Mouse (Mus musculus) ES-Bruce4 (cell line): Measurements from ENCODE around the gene Dnaja4. TPM values are rescaled to one million over a fixed set of nuclear protein-coding genes. Genes with fewer than 3 reads are reported as not detected.

Source experiments
- H3K27ac ChIP-seq: 2 replicates; pipeline ENCODE4 v1.5.1; 2012; ENCODE audit warnings: low read length, inconsistent platforms; ENCODE audit not compliant: insufficient read depth
- H3K27me3 ChIP-seq: 2 replicates; pipeline ENCODE4 v1.6.1; 2012; ENCODE audit warnings: mild to moderate bottlenecking, low read length, inconsistent platforms; ENCODE audit not compliant: control insufficient read depth, poor library complexity, insufficient read depth, severe bottlenecking
- H3K36me3 ChIP-seq: 2 replicates; pipeline ENCODE4 v1.6.1; 2012; ENCODE audit warnings: inconsistent platforms, mild to moderate bottlenecking, low read length, moderate library complexity; ENCODE audit not compliant: control insufficient read depth, poor library complexity, insufficient read depth, severe bottlenecking
- H3K4me1 ChIP-seq: one replicate; pipeline ENCODE4 v1.8.1; 2011; ENCODE audit warnings: low read length; ENCODE audit not compliant: control insufficient read depth, insufficient read depth
- H3K4me3 ChIP-seq: 2 replicates; pipeline ENCODE4 v1.5.1; 2011; ENCODE audit warnings: low read depth, mild to moderate bottlenecking, low read length
- H3K9ac ChIP-seq: 2 replicates; pipeline ENCODE4 v1.6.1; 2012; ENCODE audit warnings: low read depth, mild to moderate bottlenecking, inconsistent platforms; ENCODE audit not compliant: poor library complexity, severe bottlenecking
- H3K9me3 ChIP-seq: replicated peaks from 2 replicates; pipeline ENCODE4 v1.6.1; 2012; ENCODE audit warnings: mild to moderate bottlenecking, low read length, inconsistent platforms; ENCODE audit not compliant: control insufficient read depth, poor library complexity, insufficient read depth, severe bottlenecking
- CTCF ChIP-seq: IDR thresholded peaks from one replicate; pipeline ENCODE4 v1.8.1; 2011; ENCODE audit warnings: low read depth, low read length
- EP300 ChIP-seq: IDR thresholded peaks from 2 replicates; pipeline ENCODE4 v1.6.1; 2011; ENCODE audit warnings: low read depth, low read length; ENCODE audit not compliant: insufficient read depth
- POLR2A ChIP-seq: IDR thresholded peaks from one replicate; pipeline ENCODE4 v1.8.1; 2011; ENCODE audit warnings: low read length; ENCODE audit not compliant: insufficient read depth
- polyA plus RNA-seq: library from polyadenylated mRNA; stranded (reverse); fragments of >200 nt; gene quantifications from 2 replicates; pipeline ENCODE4 v1.2.4, GENCODE M21; 2011; ENCODE audit warnings: low read depth; ENCODE audit not compliant: missing spikeins, insufficient read depth, insufficient read length

The Dnaja4 gene
- polyA plus RNA-seq, 1 experiment, result 4.4 TPM

DNA sequence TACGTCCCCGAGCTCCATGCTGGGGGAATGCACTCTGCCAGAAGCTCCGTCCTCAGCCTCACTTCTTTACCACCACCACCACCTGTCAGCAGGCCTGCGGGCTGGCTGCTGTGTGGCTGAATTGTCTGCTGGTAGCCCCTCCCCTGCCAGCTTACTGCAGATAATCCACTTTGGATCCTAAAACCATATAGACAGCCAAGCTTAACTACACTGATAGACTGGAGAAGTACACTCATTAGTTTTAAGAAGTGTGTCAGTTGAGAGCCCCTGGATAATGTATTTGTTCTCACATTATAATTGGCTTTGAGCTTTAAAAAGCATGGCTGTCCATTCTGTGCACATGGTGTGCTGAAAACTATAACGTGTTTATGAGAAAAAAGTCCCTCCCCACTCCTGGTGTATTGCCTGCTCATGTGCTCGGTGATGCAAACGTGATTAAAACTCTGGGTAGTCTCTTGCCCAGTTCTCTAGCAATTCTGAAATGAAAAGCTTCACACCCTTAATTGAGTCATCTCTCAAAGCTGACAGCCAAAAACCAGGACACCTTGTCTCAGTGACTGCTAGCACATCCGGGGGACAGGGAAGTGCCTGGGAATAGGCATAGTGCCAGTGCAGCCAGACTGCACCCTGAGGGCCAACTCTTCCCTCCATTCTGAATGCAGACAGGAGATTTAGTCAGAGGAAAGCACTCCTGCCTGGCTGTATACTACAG, 8.8 kb downstream of the Dnaja4 start:
- H3K27ac ChIP-seq, result no peak overlapping the region
- no peaks in the 10 kb centered on the region for H3K4me1 ChIP-seq
- no peak overlapping the region for H3K4me3 ChIP-seq
- H3K36me3 ChIP-seq, result no peaks in the 10 kb centered on the region
- H3K27me3 ChIP-seq, result no peaks in the 10 kb centered on the region
- TF ChIP-seq CTCF (no peak), POLR2A (no peak), EP300 (no peak)
- H3K9ac ChIP-seq, result no peak overlapping the region
- no peaks in the 10 kb centered on the region for H3K9me3 ChIP-seq

DNA sequence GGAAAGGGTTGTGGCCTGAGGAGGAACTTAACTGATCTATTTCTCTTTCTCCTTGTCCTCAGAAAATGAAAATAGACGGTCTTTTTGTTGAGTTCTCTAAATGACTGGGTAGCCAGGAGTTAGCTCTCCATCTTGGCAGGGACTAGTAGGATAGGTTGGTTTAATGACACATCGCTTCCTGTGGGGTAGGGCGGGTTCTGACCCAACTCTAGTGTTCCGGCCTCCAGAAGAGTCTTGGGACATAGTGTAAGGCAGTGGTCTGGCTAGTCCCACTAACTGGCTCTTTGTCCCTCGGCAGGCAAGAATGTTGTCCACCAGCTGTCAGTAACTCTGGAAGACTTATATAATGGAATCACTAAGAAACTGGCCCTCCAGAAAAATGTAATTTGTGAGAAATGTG, 9.4 kb downstream of the Dnaja4 start:
- no peaks in the 10 kb centered on the region for H3K27me3 ChIP-seq
- H3K9ac ChIP-seq, result no peak overlapping the region
- H3K36me3 ChIP-seq, result no peaks in the 10 kb centered on the region
- no peaks in the 10 kb centered on the region for H3K9me3 ChIP-seq
- H3K4me1 ChIP-seq, result no peaks in the 10 kb centered on the region
- TF ChIP-seq EP300, result no peak
- no peak for TF ChIP-seq POLR2A
- TF ChIP-seq CTCF, result no peak
- no peak overlapping the region for H3K4me3 ChIP-seq
- H3K27ac ChIP-seq, result no peak overlapping the region

DNA sequence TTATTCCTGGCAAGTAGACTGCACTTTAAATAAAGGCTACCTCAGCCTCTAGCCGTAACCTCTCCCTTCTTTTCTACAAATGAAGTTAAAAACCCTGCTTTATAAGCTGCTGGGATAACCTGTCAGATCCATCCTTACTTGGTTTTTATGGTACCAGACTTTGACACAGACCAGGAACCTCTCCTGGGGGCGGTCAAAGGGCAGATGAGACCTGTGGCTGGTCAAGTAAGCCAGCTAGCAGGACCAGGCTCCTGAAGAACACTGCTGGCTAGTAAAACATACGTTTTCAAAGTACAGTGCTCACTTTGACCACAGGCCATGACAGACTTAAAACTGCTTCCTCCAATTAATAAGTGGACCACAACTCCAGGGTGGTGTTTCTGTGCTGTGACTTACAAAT, 17.1 kb downstream of the Dnaja4 start:
- Histone ChIP-seq H3K27me3 (no peaks in the 10 kb centered on the region), H3K4me3 (no peak overlapping the region), H3K9ac (no peak overlapping the region), H3K9me3 (no peaks in the 10 kb centered on the region), H3K36me3 (peaks cover 20% of the 10 kb centered on the region), H3K27ac (no peak overlapping the region), H3K4me1 (no peaks in the 10 kb centered on the region)
- TF ChIP-seq EP300 (no peak), CTCF (no peak), POLR2A (no peak)

DNA sequence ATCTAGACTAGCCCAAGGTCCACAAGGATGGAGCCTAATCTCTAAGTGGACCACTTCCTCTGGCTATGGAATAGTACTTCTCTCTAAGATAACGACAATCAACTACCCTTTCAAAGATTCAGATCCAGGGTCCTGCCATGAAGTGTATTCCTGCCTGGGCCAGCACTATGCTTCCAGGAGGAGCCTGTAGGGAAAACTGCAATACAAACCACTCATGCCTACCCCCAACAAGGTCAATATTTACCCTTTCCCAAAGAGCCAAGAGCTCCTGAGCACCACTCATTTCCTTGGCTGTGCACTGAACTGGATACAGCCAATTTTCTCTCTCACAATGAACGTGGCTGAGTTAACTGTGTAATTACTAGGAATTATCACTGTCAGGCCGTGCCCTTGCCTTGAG, 18.9 kb downstream of the Dnaja4 start:
- peaks cover 23% of the 10 kb centered on the region for H3K36me3 ChIP-seq
- H3K9me3 ChIP-seq, result no peaks in the 10 kb centered on the region
- no peak overlapping the region for H3K4me3 ChIP-seq
- TF ChIP-seq EP300 (no peak), CTCF (no peak), POLR2A (no peak)
- H3K4me1 ChIP-seq, result no peaks in the 10 kb centered on the region
- no peaks in the 10 kb centered on the region for H3K27me3 ChIP-seq
- H3K9ac ChIP-seq, result no peak overlapping the region
- no peak overlapping the region for H3K27ac ChIP-seq

DNA sequence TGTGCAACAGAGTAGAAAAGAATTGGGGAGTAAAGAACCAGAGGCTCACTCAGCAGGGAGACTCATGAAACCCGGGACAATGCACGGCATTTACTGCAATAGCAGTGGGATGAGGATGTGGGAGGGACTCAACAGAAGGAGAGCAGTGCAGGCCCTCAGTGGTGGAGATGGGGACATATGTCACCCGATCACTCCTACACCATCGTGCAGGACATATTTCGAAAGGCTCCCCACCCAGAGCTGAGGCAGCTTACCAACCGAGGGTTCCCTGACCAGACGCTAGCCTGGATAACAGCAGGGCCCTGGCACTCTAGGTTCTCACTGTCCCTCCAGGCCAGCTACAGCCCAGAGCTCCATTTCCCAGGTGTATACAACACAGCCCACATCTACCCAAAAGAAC, 23.5 kb downstream of the Dnaja4 start:
- H3K9me3 ChIP-seq, result no peaks in the 10 kb centered on the region
- no peaks in the 10 kb centered on the region for H3K27me3 ChIP-seq
- no peak overlapping the region for H3K9ac ChIP-seq
- H3K27ac ChIP-seq, result no peak overlapping the region
- no peak overlapping the region for H3K4me3 ChIP-seq
- H3K4me1 ChIP-seq, result no peaks in the 10 kb centered on the region
- no peak for TF ChIP-seq CTCF
- TF ChIP-seq EP300, result no peak
- no peak for TF ChIP-seq POLR2A
- peaks cover 49% of the 10 kb centered on the region for H3K36me3 ChIP-seq

DNA sequence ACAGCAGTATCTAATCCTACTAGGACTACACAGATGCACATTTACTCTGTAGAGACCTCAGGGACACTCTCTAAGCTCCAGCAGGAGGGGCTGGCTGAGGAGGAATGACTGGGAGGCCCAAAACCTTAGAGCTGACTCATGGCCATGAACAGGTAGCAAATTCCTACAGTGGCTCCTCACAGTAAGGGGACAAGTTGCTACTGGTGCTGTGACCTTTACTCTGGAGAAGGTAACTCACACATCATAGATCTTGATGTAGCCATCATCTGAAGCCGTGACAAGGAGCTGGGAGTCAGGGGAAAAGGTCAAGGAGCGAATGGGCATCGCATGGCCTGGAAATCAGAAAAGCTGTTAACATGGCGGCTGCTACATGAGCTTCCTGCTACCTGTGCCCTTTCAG, 23.9 kb downstream of the Dnaja4 start:
- H3K27me3 ChIP-seq, result no peaks in the 10 kb centered on the region
- H3K4me1 ChIP-seq, result no peaks in the 10 kb centered on the region
- no peak overlapping the region for H3K27ac ChIP-seq
- H3K36me3 ChIP-seq, result peaks cover 53% of the 10 kb centered on the region
- no peak overlapping the region for H3K4me3 ChIP-seq
- no peak overlapping the region for H3K9ac ChIP-seq
- TF ChIP-seq EP300, result no peak
- no peaks in the 10 kb centered on the region for H3K9me3 ChIP-seq
